Mouse (Mus musculus) gastrocnemius, adult 18-20 months (tissue): ENCODE data around the gene Lgals2. TPM values are rescaled to one million over a fixed set of nuclear protein-coding genes. Genes with fewer than 3 reads are reported as not detected.
"Not testable (repeated sequence)": the region's sequence is repeated elsewhere in the genome, so short reads cannot be mapped to it uniquely, and the experiment has no call there.

Experiments used
- DNase-seq: peaks from one replicate; pipeline ENCODE4 v3.0.0; 2021; ENCODE audit warnings: low spot score
- total RNA-seq, 2 experiments: library from RNA; stranded (reverse); gene quantifications; 2 replicates each; pipeline ENCODE4 v1.2.3; 2021

The Lgals2 gene
- total RNA-seq, 2 experiments from 2014 or later: not detected

- no peak for DNase-seq
These were observed 19.7 kb upstream of the Lgals2 start for GRCm38 (mm10) chr15:78874989-78875388.

GRCm38 (mm10) chr15:78873803-78874435, 18.6 kb upstream of the Lgals2 start:
- DNase-seq: no peak

GRCm38 (mm10) chr15:78872021-78872608, 16.8 kb upstream of the Lgals2 start:
- no peak for DNase-seq

- peak; percentile 51 for DNase-seq
These were observed 14.4 kb upstream of the Lgals2 start for GRCm38 (mm10) chr15:78869775-78870174.

GRCm38 (mm10) chr15:78868826-78869233, 13.5 kb upstream of the Lgals2 start:
- no peak for DNase-seq

DNA sequence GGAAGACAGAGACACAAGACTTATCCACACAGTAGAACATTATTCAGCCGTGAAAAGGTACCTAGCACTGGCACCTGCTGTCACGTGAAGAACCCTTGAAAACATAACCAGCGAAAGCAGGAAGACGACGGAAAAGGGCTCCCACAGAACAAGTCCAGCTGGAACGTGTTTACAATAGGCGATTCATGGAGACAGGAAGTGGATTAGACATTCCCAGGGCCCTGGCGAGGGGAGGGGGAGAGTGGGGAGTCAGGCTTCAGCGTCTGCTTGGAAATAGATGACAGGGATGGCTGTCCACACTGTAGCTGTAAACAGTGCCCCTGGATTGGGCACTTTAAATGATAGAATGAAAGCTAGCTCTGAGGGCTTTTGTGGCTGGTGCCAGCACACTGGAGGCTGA, 13.1 kb upstream of the Lgals2 start:
- DNase-seq: no peak

- DNase-seq: peak; percentile 44
These were observed 8.5 kb upstream of the Lgals2 start for GRCm38 (mm10) chr15:78863852-78864253.

DNA sequence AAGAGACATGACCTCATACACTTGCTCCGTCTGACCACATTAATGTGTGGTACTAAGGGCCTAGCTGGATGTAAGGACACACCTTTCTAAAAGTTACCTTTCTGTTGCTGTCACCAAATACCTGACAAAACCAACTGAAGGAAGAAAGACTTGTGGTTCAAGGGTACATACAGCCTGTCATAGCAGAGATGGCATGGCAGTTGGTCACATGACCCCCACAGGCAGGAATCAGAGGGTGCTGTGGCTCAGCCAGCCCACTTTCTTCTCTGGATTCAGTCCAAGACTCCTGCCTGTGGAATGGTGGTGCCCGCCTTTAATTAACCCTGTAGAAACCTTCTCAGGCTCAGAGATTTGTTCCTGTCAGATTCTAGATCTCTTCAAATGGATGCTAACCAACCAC, 7.8 kb upstream of the Lgals2 start:
- no peak for DNase-seq

DNA sequence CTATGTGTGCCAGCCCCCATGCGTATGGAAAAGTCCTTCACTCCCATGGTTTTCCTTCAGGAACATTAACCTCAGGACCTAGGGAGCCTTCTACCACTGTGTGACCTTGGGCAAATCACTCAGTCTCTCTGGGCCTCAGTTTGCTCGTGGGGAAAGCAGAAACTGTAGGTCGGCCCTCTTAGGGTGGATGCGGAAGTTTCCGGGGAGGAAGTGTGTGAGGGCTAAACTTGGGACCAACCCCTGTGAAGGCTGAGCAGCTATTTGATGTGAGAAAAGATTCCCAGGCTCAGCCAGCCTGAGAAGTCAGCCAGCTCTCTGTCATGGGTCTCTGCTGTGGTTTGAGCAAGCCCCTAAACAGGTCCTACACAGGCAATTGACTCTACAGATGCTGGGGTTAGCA, 7.0 kb upstream of the Lgals2 start:
- no peak for DNase-seq

GRCm38 (mm10) chr15:78859714-78860113, 4.4 kb upstream of the Lgals2 start:
- DNase-seq: no peak

GRCm38 (mm10) chr15:78859311-78859710, 4.0 kb upstream of the Lgals2 start:
- DNase-seq: no peak

- DNase-seq: peak; percentile 77
These were observed 1.7 kb upstream of the Lgals2 start for GRCm38 (mm10) chr15:78857009-78857408.

DNA sequence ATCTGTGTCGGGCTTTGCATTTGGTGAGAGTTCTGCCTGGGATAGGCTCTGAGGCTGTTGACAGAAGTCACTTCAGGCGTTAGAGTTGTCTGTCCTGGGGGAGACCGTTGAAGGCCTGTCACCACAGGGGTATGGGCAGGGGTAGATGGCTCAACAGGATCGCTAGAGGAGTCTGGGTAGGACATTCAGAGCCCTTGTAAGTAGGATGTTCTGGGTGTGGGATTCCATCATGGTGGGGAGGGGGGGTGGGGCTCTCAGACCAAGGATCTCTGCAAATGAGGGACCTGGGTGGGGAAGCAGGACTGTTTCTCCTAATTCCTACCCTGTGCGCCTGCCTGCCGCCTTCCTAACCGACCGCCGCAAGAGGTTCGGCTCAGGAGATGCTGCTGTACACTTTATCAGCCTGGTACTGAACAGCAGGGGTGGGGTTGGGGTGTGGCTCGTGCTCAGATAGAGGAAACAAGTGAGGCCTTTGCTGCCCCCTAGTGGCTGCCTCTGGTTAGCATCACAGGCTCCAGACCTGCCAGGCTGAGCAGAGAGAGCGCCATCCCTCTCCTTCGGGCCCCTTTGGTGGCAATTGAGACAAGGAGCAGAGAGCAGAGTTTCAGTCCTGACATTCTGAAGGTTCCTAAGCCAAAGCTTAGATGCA, 3.7 kb downstream of the Lgals2 start:
- DNase-seq: peak; percentile 92

GRCm38 (mm10) chr15:78850944-78851343, 4.4 kb downstream of the Lgals2 start:
- DNase-seq: no peak

DNA sequence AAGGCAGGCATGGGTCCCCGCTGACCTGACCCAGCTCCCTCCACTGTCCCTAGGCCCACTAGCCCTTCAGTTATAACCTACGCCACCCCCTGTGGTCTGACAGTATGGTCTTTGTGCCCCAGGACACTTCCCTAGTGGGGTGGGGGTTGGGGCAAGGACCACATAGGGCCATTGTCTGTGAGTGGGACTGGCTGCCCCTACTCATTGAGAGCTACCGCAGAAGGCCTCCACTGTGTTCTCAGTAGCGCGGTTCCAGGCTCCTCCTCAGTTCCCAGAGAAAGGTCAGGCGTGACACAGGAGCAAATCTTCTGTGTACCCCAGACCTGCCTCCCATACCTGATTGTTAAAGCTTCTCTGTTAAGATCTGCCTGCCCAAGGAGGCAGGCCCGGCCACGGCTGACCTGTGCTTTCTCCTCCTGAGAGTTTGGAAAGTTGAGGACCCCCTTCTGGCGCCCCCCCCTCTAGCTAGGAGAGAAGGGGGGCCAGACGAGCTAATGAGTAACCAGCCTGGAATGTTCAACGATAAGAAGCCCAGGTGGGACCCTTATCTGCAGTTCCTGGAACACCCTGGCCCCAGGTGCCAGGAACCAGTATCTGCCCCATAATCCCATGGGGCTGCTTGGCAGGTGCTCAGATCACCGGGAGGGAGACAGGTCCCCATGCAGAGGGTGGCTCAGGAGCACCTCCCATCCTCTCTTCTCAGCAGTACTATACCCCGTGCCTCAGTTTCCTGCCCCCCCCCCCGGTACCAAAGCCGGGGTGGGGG, 5.1 kb downstream of the Lgals2 start:
- no peak for DNase-seq

GRCm38 (mm10) chr15:78849485-78849884, 5.8 kb downstream of the Lgals2 start:
- no peak for DNase-seq

GRCm38 (mm10) chr15:78848467-78848866, 6.9 kb downstream of the Lgals2 start:
- peak; percentile 88 for DNase-seq

DNA sequence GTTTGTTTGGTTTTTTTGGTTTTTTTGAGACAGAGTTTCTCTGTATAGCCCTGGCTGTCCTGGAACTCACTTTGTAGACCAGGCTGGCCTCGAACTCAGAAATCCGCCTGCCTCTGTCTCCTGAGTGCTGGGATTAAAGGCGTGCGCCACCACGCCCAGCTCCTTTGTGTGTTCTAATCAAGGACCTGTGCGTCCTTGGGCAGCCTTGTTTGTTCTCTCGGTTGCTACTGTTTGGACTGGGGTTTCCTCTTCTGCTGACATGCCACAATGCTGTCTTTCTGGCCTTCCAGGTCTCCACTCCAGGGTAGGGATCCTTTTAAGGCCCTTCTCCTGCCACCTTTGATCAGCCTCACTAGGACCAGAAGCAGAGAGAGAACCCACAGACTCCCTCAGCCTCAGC, 8.5 kb downstream of the Lgals2 start:
- not testable (repeated sequence) for DNase-seq

DNA sequence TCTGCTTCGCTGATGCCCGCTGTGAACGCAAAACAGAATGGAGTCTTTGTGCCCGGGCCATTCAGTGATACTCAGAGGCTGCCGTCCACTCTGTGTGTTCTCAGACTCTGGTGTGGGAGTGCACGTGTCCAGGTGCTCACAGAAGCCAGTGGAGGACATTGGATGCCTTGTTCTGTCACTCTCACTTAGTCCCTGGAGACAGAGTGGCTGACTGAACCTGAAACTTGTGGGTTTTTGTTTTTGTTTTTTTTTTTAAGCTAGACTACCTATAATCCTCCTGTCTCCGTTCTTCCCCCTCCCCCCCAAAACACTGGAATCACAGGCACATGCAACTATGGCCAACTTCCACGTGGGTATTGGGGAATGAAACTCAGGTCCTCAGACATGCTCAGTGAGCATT, 9.0 kb downstream of the Lgals2 start:
- no peak for DNase-seq

GRCm38 (mm10) chr15:78845867-78846266, 9.5 kb downstream of the Lgals2 start:
- DNase-seq: no peak

DNA sequence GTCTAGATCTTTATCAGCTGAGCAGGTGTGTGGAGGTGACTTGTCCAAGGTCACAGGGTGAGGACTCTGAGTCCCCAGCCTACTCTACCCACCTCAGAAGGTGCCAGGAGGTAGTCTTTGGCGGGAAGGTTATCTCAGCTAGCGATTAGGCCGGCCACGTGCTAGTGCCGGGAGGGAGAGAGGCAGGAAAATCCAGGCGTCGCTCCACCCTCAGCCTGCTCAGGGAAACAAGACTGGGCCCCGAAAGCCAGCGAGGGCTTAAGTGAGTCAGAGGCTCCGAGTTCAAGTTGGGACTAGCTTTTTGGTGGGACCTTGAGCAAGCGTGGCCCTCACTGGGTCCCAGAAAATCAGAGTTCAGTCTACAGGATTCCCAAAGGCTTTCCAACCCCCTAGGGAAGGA, 10.0 kb downstream of the Lgals2 start:
- DNase-seq: no peak

- DNase-seq: peak; percentile 76
These were observed 10.5 kb downstream of the Lgals2 start for GRCm38 (mm10) chr15:78844791-78845190.
